Mouse (Mus musculus) cortical plate, adult 2 months (tissue): ENCODE measurements at regions not wholly inside any gene's neighbourhood (a gene's known extent, or its start where the extent isn't known, plus 50 kb on each side); places are given as distances from the start of the nearest gene placed in this dataset.

Experiments used
- H3K27ac ChIP-seq: fragments of 200-500 bp; 2 replicates; pipeline ENCODE4 v1.5.1; 2012; ENCODE audit warnings: low read length, control low read depth, inconsistent platforms; ENCODE audit not compliant: insufficient read depth
- H3K4me1 ChIP-seq: fragments of 200-500 bp; 2 replicates; pipeline ENCODE4 v1.6.1; 2011; ENCODE audit warnings: low read length; ENCODE audit not compliant: control insufficient read depth, insufficient read depth
- H3K4me3 ChIP-seq: fragments of 200-500 bp; 2 replicates; pipeline ENCODE4 v1.5.1; 2011; ENCODE audit warnings: mild to moderate bottlenecking, low read length, control low read depth; ENCODE audit not compliant: insufficient read depth
- CTCF ChIP-seq: fragments of 200-500 bp; IDR thresholded peaks from 2 replicates; pipeline ENCODE4 v1.5.1; 2011; ENCODE audit warnings: mild to moderate bottlenecking, control low read depth, low read length; ENCODE audit not compliant: insufficient read depth; ENCODE audit errors: extremely low read depth
- POLR2A ChIP-seq: fragments of 200-500 bp; IDR thresholded peaks from 2 replicates; pipeline ENCODE4 v1.6.1; 2011; ENCODE audit warnings: mild to moderate bottlenecking, low read length, control low read depth; ENCODE audit not compliant: insufficient read depth; ENCODE audit errors: extremely low read depth

- no peaks in the 10 kb centered on the region; the same call in 1 of the 2 replicates for H3K4me1 ChIP-seq
- TF ChIP-seq POLR2A: no peak
- TF ChIP-seq CTCF: no peak
- H3K27ac ChIP-seq: no peak overlapping the region
- no peak overlapping the region for H3K4me3 ChIP-seq
These were observed 58.9 kb upstream of the Ppp2r5a start for GRCm38 (mm10) chr1:191461811-191462491.

- TF ChIP-seq POLR2A (no peak), CTCF (no peak)
- Histone ChIP-seq H3K4me3 (no peak overlapping the region), H3K4me1 (no peaks in the 10 kb centered on the region; the same call in 1 of the 2 replicates), H3K27ac (no peak overlapping the region)
These were observed 56.0 kb upstream of the Ppp2r5a start for GRCm38 (mm10) chr1:191459066-191459465.

GRCm38 (mm10) chr1:191458292-191458691 is 55.2 kb upstream of the Ppp2r5a start:
- H3K4me1 ChIP-seq: no peaks in the 10 kb centered on the region; the same call in 1 of the 2 replicates
- H3K27ac ChIP-seq: no peak overlapping the region
- TF ChIP-seq CTCF (no peak), POLR2A (no peak)
- no peak overlapping the region for H3K4me3 ChIP-seq

GRCm38 (mm10) chr1:191457103-191457502 is 54.0 kb upstream of the Ppp2r5a start:
- TF ChIP-seq POLR2A (no peak), CTCF (no peak)
- no peak overlapping the region for H3K4me3 ChIP-seq
- H3K4me1 ChIP-seq: no peaks in the 10 kb centered on the region; the same call in 1 of the 2 replicates
- H3K27ac ChIP-seq: no peak overlapping the region

GRCm38 (mm10) chr1:191454604-191455003 is 51.5 kb upstream of the Ppp2r5a start:
- Histone ChIP-seq H3K4me1 (0 out of 2 replicates have a peak, but pooled peaks cover 1% of the 10 kb centered on the region), H3K27ac (no peak overlapping the region), H3K4me3 (no peak overlapping the region)
- TF ChIP-seq POLR2A (no peak), CTCF (no peak)

- Histone ChIP-seq H3K4me1 (0 out of 2 replicates have a peak, but pooled peaks cover 1% of the 10 kb centered on the region), H3K27ac (no peak overlapping the region), H3K4me3 (no peak overlapping the region)
- TF ChIP-seq CTCF (no peak), POLR2A (no peak)
These were observed 50.5 kb upstream of the Ppp2r5a start for GRCm38 (mm10) chr1:191453589-191453988.
